Mouse (Mus musculus): Measurements from ENCODE around the gene Tmem143.
"Not testable (repeated sequence)": the region's sequence is repeated elsewhere in the genome, so short reads cannot be mapped to it uniquely, and the experiment has no call there.

Gene Tmem143

GRCm38 (mm10) chr7:45923762-45924428 is 27.2 kb downstream of the Tmem143 start, which contains the start of gene Ccdc114:
Gene Ccdc114, plus strand, starts transcription at chr7:45924072.
- no peak for DNase-seq

- no peak for DNase-seq
Measured at GRCm38 (mm10) chr7:45924429-45924816, 27.7 kb downstream of the Tmem143 start.

DNA sequence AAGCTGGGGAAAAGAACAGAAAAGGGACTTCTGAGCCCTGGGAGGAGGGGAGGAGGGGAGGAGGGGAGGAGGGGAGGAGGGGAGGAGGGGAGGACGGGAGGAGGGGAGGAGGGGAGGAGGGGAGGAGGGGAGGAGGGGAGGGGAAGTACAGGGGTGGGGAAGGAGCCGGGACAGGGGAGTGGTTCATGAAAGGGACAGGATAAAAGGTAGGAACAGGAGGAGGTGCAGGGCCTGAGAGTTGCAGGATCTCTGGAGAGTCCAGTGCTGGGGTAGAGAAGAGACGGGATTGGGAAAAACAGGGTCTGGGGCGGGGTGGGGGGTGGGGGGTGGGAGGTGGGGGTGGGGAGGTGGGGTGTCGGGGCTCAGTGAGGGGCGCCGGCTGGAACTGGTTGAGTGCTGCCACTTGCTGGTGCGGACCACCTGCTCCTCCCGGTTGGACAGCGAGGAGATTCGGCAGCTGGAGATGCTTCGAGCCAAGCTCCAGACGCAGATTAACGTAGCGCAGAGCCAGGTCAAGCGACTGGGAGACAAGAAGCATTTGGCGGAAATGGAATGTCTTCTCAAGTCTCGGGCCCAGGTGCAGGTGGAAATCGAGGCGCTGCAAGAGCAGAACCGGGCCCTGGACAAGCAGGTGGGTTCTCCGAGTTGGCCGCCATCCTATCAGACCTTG is 32.0 kb downstream of the Tmem143 start:
- no peak for DNase-seq

DNA sequence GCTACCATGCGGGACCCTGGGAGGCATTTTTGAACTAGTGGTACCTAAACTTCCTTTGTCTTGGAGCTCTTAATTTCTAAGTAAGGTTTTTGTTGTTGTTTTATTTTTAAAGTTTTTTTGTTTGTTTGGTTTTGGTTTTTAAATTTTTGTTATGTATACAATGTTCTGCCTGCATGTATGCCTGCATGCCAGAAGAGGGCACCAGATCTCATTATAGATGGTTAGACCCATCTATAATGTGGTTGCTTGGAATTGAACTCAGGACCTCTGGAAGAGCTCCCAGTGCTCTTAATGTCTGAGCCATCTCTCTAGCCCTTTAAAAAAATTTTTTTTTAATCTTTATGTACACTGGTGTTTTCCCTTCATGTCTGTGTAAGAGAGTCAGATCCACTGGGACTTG is 32.9 kb downstream of the Tmem143 start:
- no peak for DNase-seq

DNA sequence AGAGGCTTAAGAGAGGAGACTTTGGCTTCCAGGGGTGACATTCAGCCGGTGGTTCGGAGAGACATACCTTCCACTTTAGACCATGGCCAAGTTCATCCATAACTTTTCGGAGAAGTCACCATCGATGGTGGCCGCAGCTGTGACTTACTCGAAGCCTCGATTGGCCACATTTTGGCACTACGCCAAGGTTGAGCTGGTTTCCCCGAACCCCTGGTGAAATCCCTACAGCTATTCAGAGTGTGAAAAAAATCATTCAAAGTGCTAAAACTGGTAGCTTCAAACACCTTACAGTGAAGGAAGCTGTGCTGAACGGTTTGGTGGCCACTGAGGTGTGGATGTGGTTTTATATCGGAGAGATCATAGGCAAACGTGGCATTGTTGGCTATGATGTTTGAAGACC is 37.0 kb downstream of the Tmem143 start:
- DNase-seq, result not testable (repeated sequence)

- peak; percentile 50 for DNase-seq
Measured at GRCm38 (mm10) chr7:45935114-45935513, 38.4 kb downstream of the Tmem143 start.

GRCm38 (mm10) chr7:45939836-45940235 is 43.1 kb downstream of the Tmem143 start:
- DNase-seq, result no peak

- no peak for DNase-seq
Measured at GRCm38 (mm10) chr7:45941986-45942385, 45.2 kb downstream of the Tmem143 start.

GRCm38 (mm10) chr7:45943280-45943679 is 46.5 kb downstream of the Tmem143 start:
- not testable (repeated sequence) for DNase-seq

- no peak for DNase-seq
Measured at GRCm38 (mm10) chr7:45949061-45949460, 52.3 kb downstream of the Tmem143 start.

DNA sequence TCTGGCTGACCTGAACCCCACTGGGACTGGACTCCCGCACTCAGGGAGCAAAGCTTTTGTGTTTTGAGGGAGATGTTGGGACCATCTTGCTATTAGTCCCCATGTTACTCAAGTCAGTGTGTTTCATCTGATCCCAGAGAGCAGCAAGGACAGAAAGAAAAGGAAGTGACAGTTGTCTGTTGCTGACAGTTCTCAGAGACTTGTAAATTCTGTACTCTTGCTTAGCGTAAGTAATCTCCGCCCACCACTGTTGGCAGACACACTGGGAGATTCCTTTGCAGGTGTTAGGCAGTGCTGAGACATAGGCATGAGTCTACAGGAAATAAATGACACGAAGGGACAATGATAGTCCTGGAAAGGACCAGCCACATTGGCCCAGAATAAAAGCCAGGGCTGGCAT is 59.9 kb downstream of the Tmem143 start:
- no peak for DNase-seq
